Mouse (Mus musculus): ENCODE results near the gene Atg5.

The Atg5 gene

GRCm38 (mm10) chr10:44348474-44349415 lies 80.6 kb downstream of the Atg5 start:
- DNase-seq (ENCODE audit: low read depth, low spot score) = no peak

DNA sequence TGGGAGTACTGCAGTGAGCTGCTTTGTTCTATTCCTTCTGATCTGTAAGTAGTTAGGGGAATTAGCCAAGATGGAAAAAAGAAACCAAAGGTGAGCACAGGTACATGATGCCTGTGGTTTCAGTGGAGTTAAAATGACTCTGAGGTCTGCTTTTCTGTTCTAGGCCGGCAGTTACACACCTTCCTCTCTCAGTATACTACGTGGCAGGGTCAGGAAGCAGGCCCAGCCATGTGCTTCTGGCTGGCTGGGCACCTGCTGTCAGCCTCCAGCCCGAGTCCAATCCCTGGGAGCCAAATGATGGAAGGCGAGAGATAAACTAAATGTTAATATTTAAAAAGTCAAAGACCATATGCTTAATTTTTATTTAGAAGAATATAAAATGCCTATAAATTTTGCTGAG lies 85.3 kb downstream of the Atg5 start:
- no peak for DNase-seq (ENCODE audit: low read depth, low spot score)

DNA sequence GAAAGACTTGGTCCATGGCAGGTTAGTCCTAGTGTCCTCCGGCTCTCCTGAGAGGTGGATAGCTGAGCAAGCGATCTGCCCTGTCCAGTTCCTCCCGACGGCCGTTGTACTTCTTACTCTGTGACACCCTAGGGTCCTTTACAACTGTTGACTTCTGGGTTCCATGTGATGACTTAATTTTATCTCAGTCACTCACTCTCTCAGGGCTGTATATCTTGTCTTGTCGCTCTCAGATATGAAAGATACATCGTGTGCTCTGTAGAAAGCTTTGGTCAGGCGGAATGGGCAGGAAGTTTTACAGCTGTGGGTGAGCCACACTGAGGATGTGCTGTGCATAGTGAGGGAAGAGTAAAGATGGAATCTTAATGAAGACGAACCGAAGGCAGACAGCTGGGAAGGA lies 86.2 kb downstream of the Atg5 start:
- DNase-seq (ENCODE audit: low read depth, low spot score) = no peak

DNA sequence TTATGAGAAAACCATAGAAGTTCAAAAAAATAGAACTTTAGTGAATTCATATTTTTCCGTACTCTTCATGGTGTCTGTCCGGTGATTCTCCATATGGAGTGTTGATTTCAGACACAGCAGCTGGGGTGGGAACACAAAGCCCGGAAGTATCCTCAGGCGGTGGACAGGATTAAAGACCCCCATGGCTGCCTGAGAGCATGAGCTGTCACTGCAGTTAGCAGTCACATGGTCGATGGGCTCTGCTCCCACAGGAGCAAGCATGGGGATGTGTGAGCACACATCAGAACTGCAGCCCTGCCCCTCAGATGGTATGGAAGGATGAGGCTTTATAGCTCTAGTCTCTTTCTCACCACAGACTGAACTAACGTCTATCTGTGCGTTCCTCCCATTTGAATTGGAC lies 87.1 kb downstream of the Atg5 start:
- no peak for DNase-seq (ENCODE audit: low read depth, low spot score)

GRCm38 (mm10) chr10:44356625-44357024 lies 88.5 kb downstream of the Atg5 start:
- no peak for DNase-seq (ENCODE audit: low read depth, low spot score)

DNA sequence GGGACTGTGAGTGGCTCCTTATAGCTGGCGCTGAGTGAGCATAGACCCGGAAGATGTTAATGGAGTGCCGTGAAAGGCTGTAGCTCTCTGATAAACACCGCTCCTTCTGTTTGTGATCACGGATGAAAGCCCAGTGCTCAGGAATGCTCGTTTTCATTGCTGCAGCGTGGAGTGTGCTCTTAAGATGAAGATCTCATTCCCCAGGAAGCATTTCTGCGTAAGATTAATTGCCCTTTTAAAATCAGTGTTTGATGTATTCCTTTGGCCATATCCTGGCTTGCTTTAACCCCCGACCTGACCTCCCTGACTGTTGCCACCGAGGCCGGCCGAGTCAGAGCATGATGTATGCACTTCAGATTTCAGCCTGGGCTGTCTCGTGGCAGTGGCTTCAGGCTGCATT lies 89.2 kb downstream of the Atg5 start:
- DNase-seq (ENCODE audit: low read depth, low spot score) = no peak

- no peak for DNase-seq (ENCODE audit: low read depth, low spot score)
These were observed 90.7 kb downstream of the Atg5 start for GRCm38 (mm10) chr10:44358816-44359215.

GRCm38 (mm10) chr10:44360632-44361031 lies 92.5 kb downstream of the Atg5 start:
- DNase-seq (ENCODE audit: low read depth, low spot score) = no peak

- no peak for DNase-seq (ENCODE audit: low read depth, low spot score)
These were observed 94.3 kb downstream of the Atg5 start for GRCm38 (mm10) chr10:44362435-44362834.

GRCm38 (mm10) chr10:44362846-44363245 lies 94.7 kb downstream of the Atg5 start:
- no peak for DNase-seq (ENCODE audit: low read depth, low spot score)

- no peak for DNase-seq (ENCODE audit: low read depth, low spot score)
These were observed 98.0 kb downstream of the Atg5 start for GRCm38 (mm10) chr10:44366186-44366585.

DNA sequence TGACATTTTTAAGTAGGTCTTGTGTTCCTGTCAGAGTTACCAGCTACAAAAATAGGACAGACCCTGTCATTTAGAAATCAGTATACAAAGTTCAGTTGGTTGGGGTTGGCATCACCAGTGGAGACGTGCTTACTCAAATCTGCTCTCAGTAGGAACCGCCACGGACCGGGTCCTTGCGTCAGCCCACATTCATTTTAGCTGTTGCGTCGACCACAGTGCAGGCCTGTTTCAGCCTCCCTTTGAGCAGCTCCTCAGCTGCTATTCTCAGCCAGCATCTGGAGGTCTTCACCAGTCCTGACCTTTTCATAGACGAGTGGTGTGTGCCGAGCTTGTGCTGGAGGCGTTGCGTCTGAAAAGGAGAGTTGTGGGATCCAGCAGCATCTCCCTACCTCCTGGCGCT lies 98.9 kb downstream of the Atg5 start:
- DNase-seq (ENCODE audit: low read depth, low spot score) = no peak

GRCm38 (mm10) chr10:44368596-44368995 lies 100.4 kb downstream of the Atg5 start:
- no peak for DNase-seq (ENCODE audit: low read depth, low spot score)

DNA sequence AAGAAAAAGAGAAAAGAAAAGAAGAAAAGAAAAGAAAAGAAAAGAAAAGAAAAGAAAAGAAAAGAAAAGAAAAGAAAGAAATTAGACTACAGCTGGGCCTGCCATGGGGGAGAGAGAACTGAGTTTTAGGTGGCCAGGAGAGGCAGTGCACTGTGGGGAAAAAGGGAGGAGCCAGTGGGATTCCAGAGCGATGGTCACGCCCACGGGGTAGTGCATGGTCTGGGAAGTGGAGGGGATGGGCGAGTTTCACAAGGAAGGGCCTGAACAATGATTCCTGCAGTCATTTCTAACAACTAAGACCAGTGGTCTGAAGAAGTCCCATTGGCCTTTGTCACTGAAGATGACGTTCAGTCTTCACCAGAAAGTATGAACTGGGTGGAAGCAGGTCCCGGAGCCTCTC lies 102.5 kb downstream of the Atg5 start:
- no peak for DNase-seq (ENCODE audit: low read depth, low spot score)

DNA sequence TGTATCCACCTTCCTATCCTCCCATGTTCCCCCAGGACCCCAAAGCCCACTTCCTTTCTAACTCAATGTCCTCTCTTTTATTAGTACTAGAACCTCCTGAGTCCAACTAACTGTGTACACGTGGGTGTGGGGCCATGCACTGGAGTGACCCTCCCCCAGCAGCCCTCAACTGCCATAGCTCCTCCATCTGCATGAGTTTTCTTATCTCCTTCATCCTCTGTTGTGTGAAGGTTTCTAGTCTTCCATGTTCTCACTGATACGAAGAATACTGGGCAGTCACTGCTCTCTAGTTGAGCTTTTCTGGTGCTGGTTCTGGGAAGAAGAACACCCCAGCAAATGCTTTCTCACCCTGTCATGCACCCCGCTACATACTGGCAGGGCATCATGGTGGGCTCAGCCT lies 104.1 kb downstream of the Atg5 start:
- DNase-seq (ENCODE audit: low read depth, low spot score) = no peak

DNA sequence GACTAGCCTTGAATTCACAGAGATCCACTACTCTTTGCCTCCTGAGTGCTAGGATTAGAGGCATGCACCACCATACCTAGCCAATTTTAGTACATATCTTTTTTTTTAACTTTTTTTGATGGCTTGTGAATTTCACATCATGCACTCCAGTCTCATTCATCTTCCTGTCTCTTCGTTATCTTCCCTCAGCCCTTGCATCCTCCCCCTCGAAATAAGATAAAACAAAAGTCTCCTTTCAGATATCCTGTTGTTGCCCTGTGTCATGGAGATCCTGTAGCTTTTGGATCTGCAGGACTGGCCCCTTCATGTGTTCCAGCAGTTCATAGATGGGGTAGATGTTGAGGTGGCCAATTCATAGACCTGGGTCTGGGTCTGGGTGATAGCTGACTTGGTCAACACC lies 106.5 kb downstream of the Atg5 start:
- DNase-seq (ENCODE audit: low read depth, low spot score) = no peak

DNA sequence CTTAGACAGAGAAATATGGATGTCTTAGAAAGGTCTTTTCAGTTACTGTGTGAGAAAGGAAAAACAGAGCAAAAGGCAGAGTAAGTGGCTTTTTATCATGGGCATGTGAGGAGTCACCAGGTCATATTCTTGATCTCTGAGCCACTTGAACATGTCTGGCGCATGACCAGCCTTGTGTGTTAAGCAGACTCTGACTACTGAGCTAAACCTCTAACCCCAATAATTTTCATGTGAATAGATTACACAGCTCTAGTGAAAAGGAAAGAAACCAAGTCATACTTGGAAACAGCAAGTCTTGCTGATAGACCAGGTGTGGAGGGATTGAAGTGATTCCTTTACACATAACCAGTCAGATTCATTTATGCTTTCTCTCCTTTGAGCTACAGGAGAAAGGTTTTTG lies 107.3 kb downstream of the Atg5 start:
- no peak for DNase-seq (ENCODE audit: low read depth, low spot score)

GRCm38 (mm10) chr10:44377821-44378220 lies 109.7 kb downstream of the Atg5 start:
- no peak for DNase-seq (ENCODE audit: low read depth, low spot score)

- no peak for DNase-seq (ENCODE audit: low read depth, low spot score)
These were observed 110.2 kb downstream of the Atg5 start for GRCm38 (mm10) chr10:44378403-44378802.

DNA sequence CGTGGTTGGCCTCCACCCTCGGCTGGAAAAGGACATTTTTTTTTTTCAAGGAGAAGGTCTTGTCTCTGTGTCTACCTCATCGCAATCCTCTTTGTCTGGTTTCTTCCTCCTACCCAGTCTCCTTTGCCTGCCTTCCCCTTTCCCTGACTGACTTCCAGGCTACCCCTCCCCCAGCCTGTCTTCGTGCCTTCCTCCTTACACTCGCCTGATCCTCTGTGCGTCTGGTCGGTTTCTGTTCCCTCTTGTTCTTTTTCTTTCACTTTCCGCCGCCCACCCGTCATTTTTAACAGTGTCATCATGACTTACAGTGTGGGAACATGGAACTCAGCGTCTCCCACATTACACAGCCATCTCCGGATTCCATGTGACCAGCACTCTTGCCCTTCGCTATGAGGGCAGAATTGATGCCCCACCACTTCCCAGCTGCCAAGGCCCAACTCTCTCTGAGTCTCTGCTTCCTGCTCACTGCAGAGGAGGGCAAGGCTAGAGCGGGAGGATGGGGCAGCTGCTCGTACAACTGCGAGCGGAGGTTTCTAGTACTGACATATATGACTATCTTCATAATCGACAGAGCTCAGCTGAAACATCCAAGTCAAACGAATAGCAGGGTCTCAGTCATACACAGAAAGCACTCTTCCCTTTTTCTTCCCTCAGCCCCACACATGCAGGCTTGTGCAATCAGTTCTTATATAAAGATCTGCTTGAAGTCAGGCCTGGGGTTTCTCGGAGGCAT lies 112.5 kb downstream of the Atg5 start:
- no peak for DNase-seq (ENCODE audit: low read depth, low spot score)

DNA sequence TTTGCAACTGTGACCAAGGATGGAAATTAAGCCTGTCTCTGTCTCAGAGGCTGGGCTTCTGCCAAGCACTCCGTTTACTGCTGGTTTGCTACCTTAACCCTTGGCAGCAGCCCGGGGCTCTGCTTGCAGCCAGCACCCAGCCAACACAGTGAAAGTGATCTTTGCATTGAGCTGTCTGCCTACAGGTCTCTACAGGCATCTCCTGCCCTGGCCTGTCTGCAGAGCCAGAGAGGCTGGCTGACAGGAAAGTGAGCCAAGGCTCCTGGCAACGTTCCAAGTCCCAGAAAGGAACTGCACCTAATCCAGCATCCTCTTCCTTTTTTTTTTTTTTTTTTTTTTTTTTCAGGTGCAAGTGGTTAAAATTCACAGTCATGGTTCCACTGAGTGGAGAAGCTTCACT lies 113.2 kb downstream of the Atg5 start:
- DNase-seq (ENCODE audit: low read depth, low spot score) = peak; percentile 13

DNA sequence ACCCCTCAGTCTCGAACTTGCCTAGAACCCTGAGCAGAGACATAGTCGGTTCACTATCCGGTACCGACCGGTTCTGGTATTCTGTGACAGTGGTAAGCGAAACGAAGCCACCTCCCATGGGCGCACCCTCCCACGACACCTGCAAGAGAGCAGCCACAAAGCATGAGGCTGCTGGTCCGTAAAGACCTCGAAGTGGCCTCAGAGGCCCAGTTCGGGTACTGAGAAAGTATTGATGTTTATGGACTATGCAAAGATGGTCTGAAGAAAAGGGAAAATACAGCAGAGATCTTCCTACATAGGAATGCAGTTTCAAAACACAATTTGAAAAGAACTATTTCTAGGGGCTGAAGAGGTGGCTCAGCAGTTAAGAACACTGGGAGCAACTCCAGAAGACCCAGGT lies 113.8 kb downstream of the Atg5 start:
- no peak for DNase-seq (ENCODE audit: low read depth, low spot score)

GRCm38 (mm10) chr10:44383213-44383612 lies 115.1 kb downstream of the Atg5 start:
- no peak for DNase-seq (ENCODE audit: low read depth, low spot score)

Data from retina, postnatal 7 days (tissue).